Mouse (Mus musculus): ENCODE measurements around the gene Wdr18.

The Wdr18 gene

DNA sequence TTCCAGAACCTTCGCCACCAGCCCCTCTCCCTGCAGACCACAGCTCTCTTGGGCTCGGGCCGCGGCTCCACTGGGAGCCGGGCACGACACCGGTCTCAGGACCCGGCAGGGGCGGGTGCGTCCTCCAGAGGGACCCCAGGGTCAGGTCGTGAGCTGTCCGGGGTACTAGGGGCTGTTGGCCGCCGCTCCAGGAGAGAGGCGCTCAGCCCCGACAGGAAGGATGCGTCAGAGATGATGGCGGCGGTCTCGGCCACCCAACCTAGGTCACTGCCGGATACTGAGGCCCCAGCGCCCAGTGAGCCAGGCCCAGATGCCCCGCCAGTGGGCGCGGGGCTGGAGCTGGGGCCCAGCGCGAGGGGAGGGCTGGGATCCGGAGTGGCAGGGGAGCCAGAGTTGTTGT lies 17.4 kb downstream of the Wdr18 start:
- DNase-seq (ENCODE audit: low spot score in 2 of 2) = no peak

DNA sequence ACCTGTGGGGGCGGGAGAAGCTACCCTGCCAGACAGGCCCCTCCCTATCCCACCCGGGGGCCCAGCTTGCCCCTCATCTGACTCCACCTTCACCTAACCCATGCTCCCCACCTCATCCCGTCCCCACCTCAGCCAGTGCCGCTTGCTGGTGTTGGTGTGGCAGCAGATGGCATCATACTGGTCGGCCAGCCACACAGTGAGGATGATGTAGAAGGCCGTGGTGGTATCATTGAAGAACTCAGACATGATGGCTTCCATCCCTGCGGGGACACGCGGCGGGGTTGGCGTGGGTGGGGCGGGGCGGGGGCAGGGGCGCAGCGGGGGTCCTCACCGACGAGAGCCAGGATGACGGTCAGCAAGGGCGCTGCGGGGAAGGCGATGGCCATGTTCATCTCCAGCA lies 18.1 kb downstream of the Wdr18 start:
- no peak for DNase-seq (ENCODE audit: low spot score in 2 of 2)

DNA sequence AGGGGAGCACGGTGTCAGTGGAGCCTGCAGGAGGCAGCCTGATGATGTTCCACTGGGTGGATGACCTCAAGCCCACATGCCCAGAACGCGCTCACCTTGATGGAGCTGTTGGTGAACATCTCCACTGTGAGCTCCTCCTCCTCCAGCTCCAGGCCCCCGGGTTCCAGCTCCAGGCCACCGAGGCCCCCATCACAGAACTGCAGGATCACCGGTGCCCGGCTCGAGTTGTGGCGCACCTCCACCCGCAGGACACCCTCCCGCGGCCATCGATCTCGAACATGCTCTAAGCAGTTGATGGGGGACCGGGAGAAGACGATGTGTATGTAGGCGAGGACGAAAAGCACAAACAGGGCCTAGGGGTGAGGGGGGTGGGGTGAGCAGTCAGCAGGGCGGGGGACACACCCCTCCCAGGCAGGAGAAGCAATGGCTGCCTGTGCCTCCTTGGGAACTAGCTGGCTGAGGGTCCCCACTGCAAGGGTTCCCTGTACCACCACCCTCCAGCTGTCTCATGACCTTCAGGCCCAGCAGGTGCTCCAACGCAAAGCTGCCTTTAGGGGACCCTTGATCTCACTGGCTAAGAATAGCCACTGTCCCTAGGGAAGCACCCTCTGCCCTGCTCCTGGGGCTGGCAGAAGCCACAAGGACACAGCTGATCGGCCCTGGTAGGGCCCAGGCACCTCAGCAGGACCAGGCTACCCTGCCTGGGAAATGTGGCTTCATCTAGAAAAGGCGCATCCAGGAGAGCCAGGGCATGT lies 19.6 kb downstream of the Wdr18 start:
- DNase-seq (ENCODE audit: low spot score in 2 of 2) = no peak

DNA sequence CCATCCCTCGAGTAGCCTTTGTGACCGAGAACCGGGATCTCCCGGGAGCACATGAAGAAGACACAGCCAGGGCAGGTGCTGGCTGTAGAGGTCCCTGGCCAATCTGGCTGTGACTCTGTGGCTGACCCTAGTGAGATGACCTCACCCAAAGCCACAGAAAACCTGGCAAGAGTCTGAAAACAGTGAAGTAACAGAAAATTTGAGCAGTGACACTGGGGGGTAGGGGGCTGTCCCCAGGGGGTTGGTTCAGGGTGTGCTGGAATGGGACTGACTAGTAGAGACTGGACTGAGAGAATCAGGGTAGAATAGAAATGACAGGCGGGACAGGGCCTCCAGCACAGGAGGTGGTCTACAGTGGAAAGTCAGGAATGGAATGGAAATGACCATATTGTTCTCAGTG lies 23.3 kb downstream of the Wdr18 start:
- no peak for DNase-seq (ENCODE audit: low spot score in 2 of 2)

DNA sequence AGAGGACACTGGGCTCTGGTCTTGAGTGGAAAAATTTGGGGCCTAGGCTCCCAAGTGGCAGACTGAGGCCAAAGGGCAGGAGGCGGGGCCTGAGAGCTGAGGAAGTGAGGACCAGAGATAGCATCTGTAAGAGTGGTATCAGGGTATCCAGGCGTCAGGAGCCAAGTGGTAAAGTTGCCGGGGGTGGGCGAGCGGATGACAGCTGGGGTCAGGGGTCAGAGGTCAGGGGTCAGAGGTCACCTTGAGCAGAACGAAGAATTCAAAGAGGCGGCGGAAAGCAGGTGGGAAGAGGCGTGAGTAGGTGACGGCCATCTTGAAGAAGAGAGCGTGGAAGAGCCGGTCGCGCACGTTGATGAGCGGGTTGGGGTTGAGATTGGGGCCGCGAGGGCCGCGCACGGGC lies 23.7 kb downstream of the Wdr18 start:
- DNase-seq (ENCODE audit: low spot score in 2 of 2) = peak; percentile 82 to 89

DNA sequence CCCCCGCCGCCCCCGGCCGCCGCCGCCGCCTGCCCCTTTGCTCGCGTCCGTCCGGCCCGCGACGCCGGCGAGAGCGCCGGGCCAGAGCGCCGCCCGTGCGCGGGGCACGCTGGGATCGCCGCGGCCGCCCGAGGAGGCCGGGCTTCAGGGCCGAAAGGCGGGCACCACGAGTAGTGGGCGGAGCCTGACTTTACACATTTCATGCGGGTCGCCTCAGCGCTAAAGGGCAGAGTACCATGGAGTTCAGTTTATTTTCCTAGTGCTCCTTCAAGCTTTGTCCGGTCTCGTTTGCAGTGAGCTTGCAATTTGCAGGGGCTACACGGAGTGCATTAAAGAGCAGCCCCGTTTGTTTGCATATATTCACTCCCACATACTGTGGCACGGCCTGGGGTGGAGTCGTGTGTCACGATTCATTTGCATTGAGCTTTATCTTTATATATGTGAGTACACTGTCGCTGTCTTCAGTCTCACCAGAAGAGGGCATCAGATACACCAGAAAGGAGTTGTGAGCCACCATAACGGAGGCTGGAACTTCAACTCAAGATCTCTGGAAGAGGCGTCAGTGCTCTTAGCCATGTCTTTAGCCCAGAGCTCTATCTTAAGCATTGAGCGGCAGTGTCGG lies 24.4 kb downstream of the Wdr18 start, which contains the start of gene Tmem259:
Tmem259 (minus strand) TSS at position 136 of the 622 bp plus-strand sequence.
- peak; percentile 90 to 91 for DNase-seq (ENCODE audit: low spot score in 2 of 2)

DNA sequence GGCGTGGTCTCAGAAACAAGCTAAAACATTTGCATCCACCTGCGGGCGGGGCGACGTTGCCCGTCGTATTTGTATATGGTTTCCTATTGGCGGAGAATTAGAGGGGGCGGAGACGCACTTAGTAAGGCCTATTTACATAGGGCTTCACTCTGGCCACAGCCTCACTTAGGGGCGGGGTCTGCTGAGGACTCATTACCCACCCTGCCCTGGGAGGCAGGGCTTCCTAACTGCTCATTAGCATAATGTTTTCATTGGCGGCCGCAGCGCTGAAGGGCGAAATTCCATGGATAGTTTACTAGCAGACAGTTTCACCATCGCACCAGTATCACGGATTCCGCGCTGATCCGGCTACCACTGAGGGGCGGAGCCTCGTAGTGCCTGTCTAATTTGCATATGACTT lies 24.9 kb downstream of the Wdr18 start:
- peak; percentile 96 to 99 for DNase-seq (ENCODE audit: low spot score in 2 of 2)

DNA sequence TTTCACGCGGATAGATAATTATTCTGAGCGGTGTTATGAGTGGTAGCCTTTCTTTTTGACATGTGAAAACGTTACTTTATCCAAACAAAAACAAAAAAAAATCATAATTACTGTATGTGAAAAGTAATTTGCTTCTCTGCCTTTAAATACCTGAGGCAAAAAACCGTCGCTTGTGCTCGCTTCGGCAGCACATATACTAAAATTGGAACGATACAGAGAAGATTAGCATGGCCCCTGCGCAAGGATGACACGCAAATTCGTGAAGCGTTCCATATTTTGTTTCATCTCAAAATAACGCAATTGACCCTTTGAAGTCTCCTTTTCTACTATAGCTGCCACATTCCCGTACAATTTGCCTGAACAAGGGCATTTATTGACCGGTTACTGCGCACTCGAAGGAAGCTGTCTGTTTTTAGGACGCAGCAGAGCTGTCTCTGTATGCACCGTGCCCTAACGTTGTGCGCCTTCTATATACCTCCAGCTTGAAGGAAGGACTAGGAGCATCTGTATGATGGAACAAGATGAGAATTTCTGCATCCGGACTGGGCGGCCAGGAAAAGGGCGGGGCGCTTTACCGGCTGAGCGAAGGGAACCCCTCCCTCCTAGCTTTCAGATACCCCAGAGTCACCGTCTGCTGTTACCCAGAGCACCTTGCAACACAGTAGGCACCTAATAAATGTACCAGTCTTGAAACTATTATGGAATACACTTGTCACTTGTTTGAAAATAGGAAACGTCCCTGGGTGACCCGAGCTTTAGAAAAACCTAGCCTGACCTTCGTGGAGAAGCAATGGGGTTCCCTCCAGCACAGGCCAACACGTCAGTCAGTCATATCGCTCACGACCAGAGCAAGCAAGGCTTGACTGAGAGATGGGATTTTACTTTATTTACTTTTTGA lies 25.6 kb downstream of the Wdr18 start:
- DNase-seq (ENCODE audit: low spot score in 2 of 2) = peak; percentile 69 to 78

DNA sequence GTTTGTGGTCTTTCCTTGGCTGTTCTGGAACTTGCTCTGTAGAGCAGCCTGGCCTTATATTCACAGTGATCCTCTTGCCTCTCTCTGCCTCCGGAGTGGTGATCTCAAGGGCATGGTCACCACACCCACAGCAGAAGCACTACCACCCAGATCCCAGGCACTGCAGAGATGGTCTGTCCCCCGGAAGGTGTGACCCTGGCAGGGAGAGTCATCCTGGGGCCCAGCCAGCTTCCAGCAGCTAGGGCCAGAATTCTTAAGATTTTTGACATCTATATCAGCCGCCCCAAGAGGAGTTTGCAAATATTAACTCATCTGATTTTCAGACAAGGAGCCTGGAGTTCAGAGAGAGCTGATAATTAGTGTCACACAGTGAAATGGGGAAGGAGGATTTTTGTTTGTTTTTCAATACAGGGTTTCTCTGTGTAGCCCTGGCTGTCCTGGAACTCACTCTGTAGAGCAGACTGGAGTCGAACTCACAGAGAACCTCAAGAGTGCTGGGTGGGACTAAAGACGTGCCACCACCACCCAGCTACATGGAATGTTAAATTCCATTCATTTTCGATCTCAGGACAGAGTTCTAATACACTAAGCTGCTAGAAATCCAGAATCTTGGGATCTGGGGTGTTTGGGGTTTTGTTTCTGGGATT lies 26.4 kb downstream of the Wdr18 start:
- no peak for DNase-seq (ENCODE audit: low spot score in 2 of 2)

DNA sequence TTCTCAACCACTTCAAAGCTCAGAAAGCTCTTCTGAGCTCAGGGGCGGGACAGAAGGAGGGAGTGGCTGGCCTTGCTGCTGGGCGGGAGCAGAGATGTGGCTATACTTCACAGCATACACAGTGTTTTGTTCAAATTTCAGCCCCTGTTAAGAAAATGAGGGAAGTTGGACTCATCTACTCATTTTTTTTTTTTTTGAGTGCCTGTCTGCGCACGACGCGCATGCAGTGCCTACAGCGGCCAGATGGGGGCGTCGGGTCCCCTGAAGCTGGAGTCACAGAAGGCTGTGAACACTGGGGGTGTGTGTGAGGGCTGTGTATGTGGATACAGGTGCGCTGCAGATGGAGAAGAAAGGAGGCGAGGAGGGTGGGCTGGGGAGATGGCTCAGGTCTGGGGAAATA lies 27.0 kb downstream of the Wdr18 start:
- DNase-seq (ENCODE audit: low spot score in 2 of 2) = peak; percentile 83 to 87

DNA sequence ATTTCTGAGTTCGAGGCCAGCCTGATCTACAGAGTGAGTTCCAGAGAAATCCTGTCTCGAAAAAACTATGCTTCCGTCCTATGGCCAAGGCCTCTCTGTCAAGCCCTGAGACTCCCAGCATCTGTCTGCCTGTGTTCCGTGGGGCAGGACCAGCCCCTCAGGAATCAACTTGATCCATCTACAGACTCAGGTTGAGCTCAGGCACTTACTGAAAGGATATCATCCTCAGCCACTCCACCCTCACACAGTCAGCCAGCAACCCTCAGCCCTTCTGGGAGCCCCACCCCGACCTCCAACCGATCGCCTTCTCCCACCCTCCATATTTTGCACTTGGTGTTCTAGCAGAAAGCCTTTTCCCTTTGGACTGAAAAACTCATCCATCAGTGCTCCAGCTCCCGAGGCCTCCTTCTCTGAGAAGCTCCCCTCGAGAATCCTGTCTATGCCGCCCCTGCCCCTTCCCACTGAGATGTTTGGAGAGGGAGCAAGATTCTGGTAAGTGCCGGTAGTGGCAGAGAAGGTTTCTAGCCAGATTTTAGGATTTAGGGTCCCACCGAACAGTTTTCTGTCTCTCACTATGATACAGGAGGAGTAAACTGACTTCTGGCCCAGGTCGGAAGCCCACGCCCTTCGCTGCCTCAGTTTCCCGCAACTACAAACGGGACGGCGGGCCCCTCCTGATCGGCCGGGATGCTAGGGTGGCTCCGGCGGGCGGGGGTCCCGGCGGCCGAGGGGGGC lies 28.0 kb downstream of the Wdr18 start:
- no peak for DNase-seq (ENCODE audit: low spot score in 2 of 2)

DNA sequence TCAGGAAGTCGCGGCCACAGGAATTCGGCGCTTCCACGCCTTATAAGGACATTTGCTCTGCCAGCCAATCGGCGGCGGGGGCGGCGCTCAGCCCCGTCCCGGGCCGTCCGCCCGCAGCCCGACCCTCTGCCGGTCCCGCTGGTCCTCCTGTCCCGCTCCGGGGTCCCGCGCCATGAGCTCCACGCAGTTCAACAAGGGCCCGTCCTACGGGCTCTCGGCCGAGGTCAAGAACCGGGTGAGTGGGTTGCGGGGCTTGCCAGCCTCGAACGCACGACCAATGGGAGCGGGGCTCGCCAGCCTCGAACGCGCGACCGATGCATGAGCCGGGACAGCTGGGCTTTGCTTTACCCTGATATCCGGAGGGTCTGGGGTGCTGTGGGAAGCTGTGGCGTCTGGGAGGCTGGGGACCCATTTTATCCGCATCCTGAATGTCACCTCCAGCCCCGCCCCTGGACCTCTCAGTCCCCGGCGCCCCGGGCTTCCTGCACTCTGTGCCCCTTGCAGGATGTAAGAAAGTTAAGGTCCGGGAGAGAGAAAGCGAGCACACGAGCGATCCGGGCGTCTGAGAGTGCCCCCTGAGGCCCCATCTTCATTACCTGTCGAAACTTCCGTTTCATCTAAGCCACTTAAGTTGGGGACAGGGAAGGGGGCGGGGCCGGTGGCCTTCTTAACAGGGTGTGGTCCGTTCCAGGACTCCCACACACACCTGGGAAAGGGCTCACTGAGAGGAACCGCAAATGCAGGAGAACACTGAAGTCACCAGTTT lies 28.7 kb downstream of the Wdr18 start, which contains the start of gene Cnn2:
Cnn2 (plus strand) TSS at position 79 of the 766 bp plus-strand sequence.
- DNase-seq (ENCODE audit: low spot score in 2 of 2) = no peak

DNA sequence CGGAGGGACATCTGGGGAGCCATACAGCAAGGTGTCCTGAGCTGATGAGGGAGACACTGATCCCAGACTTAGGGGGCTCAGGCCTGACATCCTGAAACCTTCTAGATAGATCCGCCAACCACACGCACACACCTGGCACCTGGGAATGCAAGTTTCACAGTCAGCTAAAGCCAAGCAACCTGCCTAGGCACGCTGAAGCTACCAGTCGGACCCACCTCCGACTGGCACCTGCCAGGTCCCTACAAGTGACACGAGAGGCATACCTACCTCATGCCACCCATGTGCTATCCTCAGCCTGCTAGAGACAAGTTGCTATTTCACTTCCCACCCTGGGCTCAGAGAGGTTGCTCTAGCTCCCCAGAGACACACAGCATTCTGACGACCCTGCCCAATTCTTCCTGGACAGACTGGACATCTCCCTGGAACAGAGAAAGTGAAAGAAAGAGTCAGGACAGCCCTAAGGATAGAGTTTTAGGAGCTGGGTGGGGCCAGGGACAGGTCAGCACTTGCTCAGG lies 29.4 kb downstream of the Wdr18 start:
- DNase-seq (ENCODE audit: low spot score in 2 of 2) = no peak

DNA sequence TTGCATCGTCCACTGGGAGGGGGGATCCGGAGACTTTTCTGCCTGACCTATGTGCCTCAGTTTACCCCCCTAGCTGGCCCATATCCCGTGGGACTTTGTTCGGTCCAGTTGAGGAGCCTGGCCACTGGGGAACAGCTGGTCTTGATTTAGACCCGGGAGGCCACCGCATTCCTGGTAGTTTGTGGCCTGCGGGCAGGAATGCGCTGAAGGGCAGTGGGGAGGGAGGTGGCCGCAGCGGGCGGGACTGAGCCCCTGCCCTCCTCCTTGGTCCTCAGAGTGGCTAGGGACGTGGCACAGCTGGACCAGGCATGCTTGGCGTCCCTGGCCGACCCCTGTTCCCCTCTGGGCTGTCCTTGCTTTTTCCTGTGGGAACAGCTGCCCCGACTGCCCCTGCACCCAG lies 29.9 kb downstream of the Wdr18 start:
- no peak for DNase-seq (ENCODE audit: low spot score in 2 of 2)

DNA sequence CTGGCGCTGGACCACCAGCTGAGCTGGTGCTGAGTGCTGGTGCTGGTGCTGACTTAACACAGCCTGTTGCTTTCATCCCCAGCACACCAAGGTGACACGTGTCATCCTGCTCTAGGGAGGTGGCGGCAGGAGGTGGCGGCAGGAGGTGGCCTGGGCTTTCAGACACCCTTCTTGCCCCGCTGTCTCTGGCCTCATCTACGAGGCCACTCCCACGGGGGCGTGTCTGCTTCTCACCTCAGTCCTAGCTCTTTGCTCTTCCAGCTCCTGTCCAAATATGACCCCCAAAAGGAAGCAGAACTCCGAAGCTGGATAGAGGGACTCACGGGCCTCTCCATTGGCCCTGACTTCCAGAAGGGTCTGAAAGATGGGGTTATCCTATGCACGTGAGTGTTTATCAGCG lies 31.1 kb downstream of the Wdr18 start:
- DNase-seq (ENCODE audit: low spot score in 2 of 2) = no peak

DNA sequence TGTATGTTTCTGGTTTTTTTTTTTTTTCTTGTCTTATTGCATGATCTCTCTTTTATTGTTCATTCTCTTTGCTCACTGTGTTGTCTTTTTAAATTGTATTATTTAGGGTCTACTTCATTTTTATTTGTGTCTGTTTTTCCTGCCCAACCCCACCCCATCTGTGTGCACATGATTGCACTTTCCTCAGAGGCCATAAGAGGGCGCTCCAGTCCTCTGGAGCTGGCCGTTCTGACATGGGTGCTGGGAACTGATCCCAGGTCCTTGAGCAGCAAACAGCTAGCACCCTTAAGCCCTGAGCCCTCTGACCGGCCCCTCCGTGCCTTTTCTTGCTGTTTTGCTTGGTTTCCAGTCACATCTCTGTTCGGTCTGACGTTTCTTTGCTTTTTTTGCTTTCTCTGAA lies 31.6 kb downstream of the Wdr18 start:
- no peak for DNase-seq (ENCODE audit: low spot score in 2 of 2)

DNA sequence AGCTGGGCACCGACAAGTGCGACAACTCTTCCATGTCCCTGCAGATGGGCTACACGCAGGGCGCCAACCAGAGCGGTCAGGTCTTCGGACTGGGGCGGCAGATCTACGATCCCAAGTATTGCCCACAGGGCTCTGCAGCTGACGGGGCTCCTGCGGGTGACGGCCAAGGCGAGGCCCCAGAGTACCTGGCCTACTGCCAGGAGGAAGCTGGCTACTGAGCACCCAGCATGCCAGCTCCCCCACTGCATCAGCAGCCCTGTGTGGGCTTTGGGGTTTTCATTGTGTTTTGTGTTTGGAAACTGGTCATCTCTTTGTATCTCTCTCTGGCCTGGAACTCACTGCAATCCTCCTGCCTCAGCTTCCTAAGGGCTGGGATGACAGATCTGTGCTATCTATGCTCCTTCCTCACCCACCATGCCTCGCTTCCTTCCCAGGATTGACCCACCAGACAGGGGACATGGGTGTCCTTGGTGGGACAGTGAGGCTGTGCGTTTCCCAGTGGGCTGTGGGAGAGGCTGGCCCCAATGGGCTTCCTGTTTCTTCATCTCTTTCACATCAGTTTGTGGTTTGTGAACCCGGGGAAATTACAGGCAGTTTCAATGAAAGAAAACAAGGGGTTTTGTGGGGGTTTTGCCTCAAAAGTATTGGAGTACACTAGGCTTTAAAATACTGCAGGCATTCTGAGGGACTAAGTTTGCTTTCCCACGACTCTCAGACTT lies 34.6 kb downstream of the Wdr18 start:
- peak in 1 of 2 experiments; percentile 67 for DNase-seq (ENCODE audit: low spot score in 2 of 2)

DNA sequence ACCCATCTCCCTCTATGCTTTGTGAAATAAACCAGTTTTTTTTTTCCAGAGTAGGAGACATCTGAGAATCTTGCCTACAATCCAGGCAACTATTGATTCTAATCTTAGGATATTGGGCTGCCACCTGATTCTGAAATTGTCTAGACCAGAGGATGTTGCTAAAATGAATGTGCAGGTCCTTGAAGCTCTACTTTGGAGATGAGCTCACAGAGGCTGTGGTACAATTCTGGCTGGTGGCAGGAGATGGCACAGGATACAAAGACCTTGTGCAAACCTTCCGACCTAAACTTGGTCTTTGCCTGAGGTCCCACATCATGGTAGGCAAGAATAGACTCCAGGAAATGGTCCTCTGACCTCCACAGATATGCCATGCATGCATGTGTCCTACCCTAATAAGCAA lies 35.7 kb downstream of the Wdr18 start:
- DNase-seq (ENCODE audit: low spot score in 2 of 2) = no peak

DNA sequence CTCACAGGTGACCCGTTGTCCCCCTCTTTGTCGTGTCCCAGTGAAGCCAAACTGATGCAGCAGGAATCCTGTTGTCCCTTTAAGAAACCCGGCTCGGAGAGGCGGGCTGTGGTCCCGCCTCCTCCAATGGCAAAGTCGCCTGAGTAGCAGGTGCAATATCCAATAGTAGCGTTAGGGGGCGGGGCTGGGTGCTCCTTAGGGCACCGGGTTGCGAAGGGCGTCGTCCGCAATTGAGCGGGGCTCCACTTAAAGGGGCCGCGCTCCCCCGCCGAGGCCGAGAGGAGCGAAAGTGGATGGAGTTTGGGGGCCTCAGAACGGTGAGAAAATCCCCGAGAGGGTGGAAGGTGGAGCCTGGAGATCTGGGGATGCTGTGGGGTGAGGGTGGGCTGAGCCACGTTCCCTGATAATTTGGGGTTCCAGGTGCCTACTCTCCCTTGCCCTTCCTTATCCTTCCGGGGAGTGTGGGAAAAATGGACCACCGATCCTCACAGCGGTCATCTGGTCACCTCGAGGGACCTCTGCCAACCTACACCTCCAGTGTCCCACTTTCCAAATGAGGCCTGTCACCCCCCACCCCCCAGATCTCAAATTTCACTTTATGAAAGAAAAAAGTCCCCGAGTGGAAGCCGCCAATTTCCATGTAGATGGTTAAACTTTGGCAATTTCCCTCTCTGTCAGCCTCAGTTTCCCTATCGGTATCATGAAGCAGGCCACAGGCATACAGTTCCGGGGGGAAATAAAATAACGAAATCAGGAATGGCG lies 36.5 kb downstream of the Wdr18 start, which contains the start of gene Abca7:
Abca7 (plus strand) TSS at position 223 of the 762 bp plus-strand sequence.
- DNase-seq (ENCODE audit: low spot score in 2 of 2) = peak; percentile 95 to 97

Measured in right cerebral cortex, postnatal 10 days (tissue).